Mouse (Mus musculus) bone marrow, adult 2 months (tissue): ENCODE results near the gene Tbc1d30. TPM values are rescaled to one million over a fixed set of nuclear protein-coding genes. Genes with fewer than 3 reads are reported as not detected.

Experiments
- H3K27ac ChIP-seq: fragments of 200-500 bp; 2 replicates; pipeline ENCODE4 v1.5.1; 2012; ENCODE audit warnings: low read depth, mild to moderate bottlenecking, control low read depth, inconsistent platforms, low read length; ENCODE audit not compliant: control insufficient read depth, poor library complexity, insufficient read depth
- H3K4me1 ChIP-seq: fragments of 200-500 bp; 2 replicates; pipeline ENCODE4 v1.6.1; 2011; ENCODE audit warnings: low read length; ENCODE audit not compliant: control insufficient read depth, insufficient read depth
- H3K4me3 ChIP-seq: fragments of 200-500 bp; replicated peaks from 2 replicates; pipeline ENCODE3; 2011; ENCODE audit warnings: mild to moderate bottlenecking, low read depth, low read length, control low read depth; ENCODE audit not compliant: control insufficient read depth
- CTCF ChIP-seq: fragments of 200-500 bp; IDR thresholded peaks from 2 replicates; pipeline ENCODE4 v1.5.1; 2011; ENCODE audit warnings: low read length, control low read depth; ENCODE audit not compliant: control insufficient read depth, insufficient read depth
- POLR2A ChIP-seq: fragments of 200-500 bp; IDR thresholded peaks from 2 replicates; pipeline ENCODE4 v1.6.1; 2011; ENCODE audit warnings: low read depth, mild to moderate bottlenecking, control low read depth, low read length, borderline replicate concordance; ENCODE audit not compliant: control insufficient read depth
- WGBS: fragments of 180-500 bp; shearing (Covaris S2); methylation state at CpG from one replicate; pipeline ENCODE4 v1.1.7; 2018; 5-methylcytosine and 5-hydroxymethylcytosine counted together
- polyA plus RNA-seq: library from polyadenylated mRNA; stranded (reverse); fragments of >200 nt; gene quantifications from 2 replicates; pipeline ENCODE4 v1.2.4, GENCODE M21; 2011; ENCODE audit warnings: low replicate concordance; ENCODE audit not compliant: missing spikeins, insufficient read depth, insufficient read length

Gene Tbc1d30
- polyA plus RNA-seq, 1 experiment: 0.52 TPM

DNA sequence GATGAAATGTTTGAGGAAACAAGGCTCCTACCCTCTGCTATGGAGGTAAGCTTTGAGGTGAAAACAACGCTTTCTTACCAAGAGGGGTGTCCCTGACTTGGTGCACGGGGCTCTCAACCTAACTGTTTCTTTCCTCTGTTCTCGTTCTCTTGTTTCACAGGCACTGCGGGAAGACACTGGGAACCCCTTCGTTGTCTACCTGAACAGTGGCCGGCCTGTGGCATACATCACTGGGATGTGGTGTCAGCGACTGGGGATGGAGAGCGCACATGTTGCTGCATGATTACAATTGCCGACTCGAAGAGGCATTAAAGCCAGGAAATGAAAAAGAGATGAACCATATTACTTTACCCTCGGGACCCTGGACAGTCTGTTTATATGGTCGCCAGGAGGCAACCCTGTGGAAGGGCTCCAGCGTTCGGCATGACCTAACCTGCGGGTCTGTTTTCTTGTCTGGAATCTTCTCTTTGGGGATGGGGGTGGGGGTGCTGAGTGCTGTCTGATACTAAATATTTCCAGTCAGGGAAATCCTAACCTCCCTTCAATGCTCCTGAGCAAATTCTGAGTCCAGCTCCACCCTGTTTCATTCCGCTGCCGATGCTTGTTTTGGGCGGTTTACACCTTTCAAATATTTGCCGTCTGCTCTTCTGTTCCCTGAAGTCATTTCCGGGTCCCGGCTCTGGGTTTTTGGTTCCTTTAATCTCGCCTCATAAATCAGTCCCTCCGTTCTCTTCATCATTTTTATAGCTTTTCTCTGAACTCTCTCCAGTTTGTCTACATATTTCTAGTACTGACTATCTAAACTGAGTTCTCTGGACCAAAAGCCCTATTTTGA, 107.5 kb downstream of the Tbc1d30 start:
- WGBS: 82% methylated on average over 23 of the region's 23 CpGs
- no peaks in the 10 kb centered on the region for H3K4me1 ChIP-seq
- TF ChIP-seq POLR2A: no peak
- no peak for TF ChIP-seq CTCF
- H3K27ac ChIP-seq: no peak overlapping the region
- H3K4me3 ChIP-seq: no peak overlapping the region

DNA sequence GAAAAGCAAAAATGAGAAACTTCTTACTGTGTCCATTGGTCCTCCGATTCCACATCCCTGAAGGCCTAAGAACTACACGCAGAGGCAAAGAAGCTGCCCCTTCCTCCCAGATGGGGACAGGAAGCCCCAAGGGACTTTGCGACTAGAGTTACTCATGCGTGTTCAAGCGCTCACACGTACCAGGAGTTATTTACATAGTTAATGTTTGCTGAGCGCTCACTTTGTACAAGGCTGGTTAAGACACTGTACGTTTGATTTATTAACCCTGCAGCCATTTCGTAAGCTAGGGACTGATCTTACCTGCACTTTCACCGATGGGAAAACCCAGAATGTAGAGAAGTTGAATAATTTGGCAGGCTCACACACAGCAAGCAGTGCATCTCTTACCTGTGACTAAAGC, 108.5 kb downstream of the Tbc1d30 start:
- TF ChIP-seq CTCF: no peak
- no peak for TF ChIP-seq POLR2A
- WGBS: 80% methylated on average over 10 of the region's 10 CpGs
- H3K4me1 ChIP-seq: no peaks in the 10 kb centered on the region
- no peak overlapping the region for H3K27ac ChIP-seq
- no peak overlapping the region for H3K4me3 ChIP-seq

DNA sequence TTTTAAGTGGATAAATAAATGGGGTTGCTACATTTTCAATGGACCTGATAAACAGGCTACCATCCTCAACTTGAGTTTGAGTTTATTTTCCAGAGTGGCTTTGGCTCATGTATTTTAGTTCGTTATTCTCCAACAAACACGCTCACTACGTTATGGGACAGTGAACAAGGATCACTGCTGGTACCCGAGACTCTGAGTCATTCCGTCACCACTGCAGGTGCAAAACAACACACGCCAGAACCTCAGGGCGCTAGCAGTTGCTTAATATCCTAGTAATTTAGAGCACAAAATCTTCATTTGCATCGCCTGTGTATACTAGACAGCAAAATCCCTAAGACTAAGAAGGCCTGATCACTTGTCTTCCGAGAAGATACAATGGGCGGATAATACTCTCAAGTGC, 112.0 kb downstream of the Tbc1d30 start:
- H3K4me1 ChIP-seq: no peaks in the 10 kb centered on the region
- TF ChIP-seq POLR2A (no peak), CTCF (no peak)
- no peak overlapping the region for H3K4me3 ChIP-seq
- 85% methylated on average over 10 of the region's 10 CpGs for WGBS
- H3K27ac ChIP-seq: no peak overlapping the region

DNA sequence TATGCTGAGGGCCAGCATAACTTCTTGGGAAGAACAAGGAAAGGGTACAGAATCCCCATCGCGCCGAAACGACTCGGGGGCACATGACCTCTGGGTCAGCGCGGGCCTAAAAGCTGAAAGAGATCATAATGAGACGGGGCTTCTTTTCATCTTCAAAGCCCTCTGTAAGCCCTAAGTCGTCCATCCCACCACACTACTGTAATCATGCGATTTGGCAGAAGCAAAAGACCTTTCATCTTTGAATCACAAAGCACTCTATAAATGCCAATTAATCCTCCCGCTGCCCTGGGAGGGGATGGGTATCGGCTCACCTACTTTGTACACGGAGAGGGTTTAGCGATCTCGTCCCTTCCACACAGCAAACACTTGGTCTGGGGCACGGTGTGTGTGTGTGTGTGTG, 112.5 kb downstream of the Tbc1d30 start:
- no peaks in the 10 kb centered on the region for H3K4me1 ChIP-seq
- no peak overlapping the region for H3K4me3 ChIP-seq
- H3K27ac ChIP-seq: no peak overlapping the region
- 85% methylated on average over 16 of the region's 16 CpGs for WGBS
- no peak for TF ChIP-seq CTCF
- TF ChIP-seq POLR2A: no peak

DNA sequence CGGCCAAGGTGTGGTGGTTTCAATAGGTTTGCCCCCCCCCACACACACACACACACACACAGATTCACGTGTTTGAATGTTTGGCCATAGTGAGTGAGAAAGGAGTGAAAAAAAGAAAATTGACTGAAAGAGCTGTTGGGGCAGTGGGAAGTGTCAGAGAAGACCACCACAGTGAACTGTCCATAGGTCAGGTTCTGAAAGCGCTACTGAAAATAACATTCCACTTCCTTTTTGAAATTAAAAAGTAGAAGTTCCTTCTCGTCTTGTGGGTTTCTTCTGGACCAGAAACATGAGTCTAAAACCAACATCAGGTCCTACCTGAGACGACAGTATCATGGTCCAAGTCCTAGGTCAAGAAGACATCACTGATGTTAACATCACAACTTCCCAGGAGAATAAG, 113.7 kb downstream of the Tbc1d30 start:
- Histone ChIP-seq H3K27ac (no peak overlapping the region), H3K4me3 (no peak overlapping the region), H3K4me1 (no peaks in the 10 kb centered on the region)
- TF ChIP-seq POLR2A: no peak
- no peak for TF ChIP-seq CTCF
- 31% methylated on average over 5 of the region's 5 CpGs for WGBS

DNA sequence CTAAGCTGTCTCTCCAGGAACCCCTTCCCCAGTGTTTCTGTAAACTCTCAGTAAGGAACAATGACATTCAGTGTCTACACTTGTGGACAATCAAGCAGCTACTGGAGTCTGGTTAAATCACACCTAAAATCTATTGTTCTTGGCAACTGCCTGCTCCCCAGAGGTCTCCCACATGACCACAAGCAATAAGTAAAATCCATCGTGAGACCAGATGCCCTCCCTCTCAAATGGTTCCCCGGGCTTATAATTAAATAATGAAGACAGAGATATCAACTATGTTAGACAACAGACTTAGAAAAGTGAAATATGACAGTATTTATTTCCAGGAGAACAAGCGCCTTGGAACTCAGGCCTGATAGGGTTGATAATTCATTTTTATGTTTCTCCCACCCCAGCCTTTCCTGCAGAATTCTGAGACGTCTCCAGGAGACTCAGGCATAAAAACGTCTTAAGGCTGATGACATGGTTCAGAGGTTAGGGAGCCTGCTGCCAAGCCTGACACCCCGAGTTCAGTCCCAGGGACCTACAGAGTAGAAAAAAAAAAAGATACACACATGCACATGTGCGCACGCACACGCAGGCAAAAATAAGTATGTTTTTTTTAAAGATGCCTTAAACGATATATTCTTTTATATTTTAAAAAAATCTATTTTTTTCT, 115.8 kb downstream of the Tbc1d30 start:
- TF ChIP-seq POLR2A (no peak), CTCF (no peak)
- no peaks in the 10 kb centered on the region for H3K4me1 ChIP-seq
- H3K4me3 ChIP-seq: no peak overlapping the region
- WGBS: 75% methylated on average over 10 of the region's 10 CpGs
- no peak overlapping the region for H3K27ac ChIP-seq

DNA sequence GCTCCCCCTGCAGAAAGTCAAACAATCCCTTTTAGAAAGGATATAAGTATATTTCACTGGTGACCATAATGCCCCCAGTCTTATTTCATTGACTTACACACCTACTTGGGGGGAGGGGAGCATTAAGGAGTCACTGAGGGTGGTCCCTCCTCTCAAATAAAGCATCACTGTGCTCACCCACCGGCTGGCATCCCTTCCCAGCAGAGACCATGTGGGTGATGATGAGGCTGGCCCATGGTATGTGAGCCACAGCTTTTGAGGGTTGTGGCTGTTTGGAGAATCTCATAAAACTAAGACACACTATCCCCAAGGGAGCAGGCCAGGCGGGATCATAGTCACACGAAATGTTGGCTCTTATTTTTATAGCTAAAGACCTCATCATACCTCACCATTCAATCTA, 116.6 kb downstream of the Tbc1d30 start:
- Histone ChIP-seq H3K4me3 (no peak overlapping the region), H3K4me1 (no peaks in the 10 kb centered on the region), H3K27ac (no peak overlapping the region)
- 74% methylated on average over 3 of the region's 3 CpGs for WGBS
- no peak for TF ChIP-seq POLR2A
- TF ChIP-seq CTCF: no peak

DNA sequence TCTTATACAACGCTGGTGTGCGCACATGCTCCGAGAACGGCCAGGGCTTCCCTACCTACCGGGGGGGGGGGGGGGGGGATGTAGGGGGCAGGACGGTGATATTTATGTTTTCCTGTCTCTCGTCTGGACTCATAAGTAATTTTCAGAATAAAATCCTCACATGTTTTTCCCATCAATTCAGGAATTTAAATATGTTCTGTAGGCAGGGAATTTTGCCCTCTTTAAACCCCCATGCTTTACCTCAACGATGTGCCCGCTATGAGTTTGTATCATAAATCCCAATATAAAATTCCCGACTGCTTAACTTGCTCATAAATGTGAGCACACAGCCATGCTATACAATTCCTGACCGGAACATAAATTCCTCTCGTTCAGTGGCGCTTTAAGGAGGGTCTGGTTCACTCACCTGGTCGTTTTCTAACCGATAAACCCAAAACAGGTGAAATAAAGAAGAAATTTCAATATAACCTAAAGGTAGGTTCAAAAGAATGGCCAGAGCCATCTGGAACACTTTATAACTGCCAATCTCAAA, 122.6 kb downstream of the Tbc1d30 start:
- H3K4me1 ChIP-seq: no peaks in the 10 kb centered on the region
- no peak overlapping the region for H3K4me3 ChIP-seq
- H3K27ac ChIP-seq: no peak overlapping the region
- no peak for TF ChIP-seq POLR2A
- TF ChIP-seq CTCF: no peak
- 89% methylated on average over 15 of the region's 15 CpGs for WGBS
